Mouse (Mus musculus): ENCODE data around the gene Cypt2.
"Not testable (repeated sequence)": the region's sequence is repeated elsewhere in the genome, so short reads cannot be mapped to it uniquely, and the experiment has no call there.

The Cypt2 gene

DNA sequence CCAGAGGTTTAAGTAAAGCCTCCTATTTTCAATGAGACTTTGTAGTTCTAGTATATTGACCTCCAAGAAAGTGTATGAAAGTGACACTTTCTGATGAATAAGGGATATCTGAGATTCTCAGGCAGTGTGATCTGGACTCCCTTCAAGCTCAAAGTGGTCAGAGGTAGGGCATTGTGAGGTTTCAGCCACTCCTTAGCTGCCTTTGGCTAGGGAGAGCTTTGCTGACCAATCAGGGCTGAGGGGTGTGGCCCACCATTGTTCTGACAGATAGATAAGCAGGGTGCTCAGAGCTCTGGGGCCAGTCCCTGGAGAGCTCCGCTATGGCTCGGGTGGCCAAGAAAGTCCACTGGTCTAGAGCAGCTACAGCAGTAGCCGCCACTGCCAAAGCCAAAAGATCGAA, at the start of gene Cypt2:
TSS of gene Cypt2 (plus strand) at position 301 of the 400 bp plus-strand sequence.
- not testable (repeated sequence) for DNase-seq (ENCODE audit: low spot score in 2 of 2)

DNA sequence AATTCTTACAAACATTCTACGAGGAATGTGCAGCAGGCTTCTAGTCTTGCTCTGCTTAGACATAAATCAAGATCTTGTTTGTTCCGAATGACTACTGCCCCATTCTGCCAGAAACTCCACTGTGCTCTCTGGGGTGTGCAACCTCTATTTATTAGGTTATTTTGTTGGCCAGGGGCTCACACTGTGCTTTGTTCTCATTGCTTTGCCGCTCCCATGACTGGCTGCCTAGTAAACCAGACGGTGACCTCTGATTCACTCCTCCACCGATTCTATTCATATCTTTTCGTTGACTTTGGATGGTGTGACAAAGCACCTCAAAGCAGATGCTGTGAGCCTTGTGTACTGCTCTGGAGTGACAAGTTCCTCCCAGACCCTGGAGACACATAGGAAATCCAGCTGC, 46.7 kb downstream of the Cypt2 start:
- no peak for DNase-seq (ENCODE audit: low spot score in 2 of 2)

All from urinary bladder, adult 18-20 months (tissue).